Mouse (Mus musculus) hindbrain, embryonic 10.5 days (tissue): ENCODE data around the gene Samd4b. TPM values are rescaled to one million over a fixed set of nuclear protein-coding genes. Genes with fewer than 3 reads are reported as not detected.
"Not testable (repeated sequence)": the region's sequence is repeated elsewhere in the genome, so short reads cannot be mapped to it uniquely, and the experiment has no call there.

Experiments used
- DNase-seq: peaks from one replicate; pipeline ENCODE4 v3.0.0-alpha.2; 2017; ENCODE audit warnings: low spot score
- H3K27ac ChIP-seq: fragments of 300-500 bp; sonication (generic); 2 replicates; pipeline ENCODE4 v1.5.1; 2016; ENCODE audit warnings: mild to moderate bottlenecking, moderate library complexity
- H3K27me3 ChIP-seq: fragments of 300-500 bp; sonication (generic); 2 replicates; pipeline ENCODE4 v1.6.1; 2016; ENCODE audit warnings: mild to moderate bottlenecking; ENCODE audit not compliant: poor library complexity, insufficient read depth, severe bottlenecking
- H3K36me3 ChIP-seq: fragments of 300-500 bp; sonication (generic); 2 replicates; pipeline ENCODE4 v1.6.1; 2016; ENCODE audit warnings: mild to moderate bottlenecking, moderate library complexity
- H3K4me1 ChIP-seq: fragments of 300-500 bp; sonication (generic); replicated peaks from 2 replicates; pipeline ENCODE4 v1.6.1; 2016; ENCODE audit warnings: mild to moderate bottlenecking
- H3K4me3 ChIP-seq: fragments of 300-500 bp; sonication (generic); 2 replicates; pipeline ENCODE4 v1.5.1; 2016; ENCODE audit warnings: mild to moderate bottlenecking, moderate library complexity
- H3K9me3 ChIP-seq: fragments of 300-500 bp; sonication (generic); 2 replicates; pipeline ENCODE4 v1.6.1; 2016; ENCODE audit warnings: mild to moderate bottlenecking, moderate library complexity
- WGBS: fragments of 180-500 bp; shearing (Covaris S2); methylation state at CpG from one replicate; pipeline ENCODE4 v1.1.7; 2016; 5-methylcytosine and 5-hydroxymethylcytosine counted together
- polyA plus RNA-seq: library from polyadenylated mRNA; unstranded; fragments of >200 nt; fragmentation: Nextera tagmentation; extraction: Ambion mirVana; gene quantifications from 2 replicates; pipeline ENCODE4 v1.2.1, GENCODE M21; 2016

The Samd4b gene
- polyA plus RNA-seq, 1 experiment from 2014 or later, result 44.0 TPM

- WGBS, result 6% methylated on average over 5 of the region's 5 CpGs
These were observed 50.8 kb downstream of the Samd4b start, which contains the start of gene Nccrp1 for GRCm38 (mm10) chr7:28547154-28547553. Gene Nccrp1 (minus strand): TSS chr7:28547254.

GRCm38 (mm10) chr7:28546649-28547048 is 51.3 kb downstream of the Samd4b start:
- DNase-seq, result peak; percentile 27
- no peaks in the 10 kb centered on the region for H3K9me3 ChIP-seq
- WGBS, result 4% methylated on average over 22 of the region's 22 CpGs
- H3K27ac ChIP-seq, result 0 out of 2 replicates have a peak overlapping the region, but pooled peaks have one; percentile 23
- no peaks in the 10 kb centered on the region for H3K36me3 ChIP-seq
- H3K4me1 ChIP-seq, result peaks cover 43% of the 10 kb centered on the region
- peak overlapping the region; percentile 51 for H3K4me3 ChIP-seq
- H3K27me3 ChIP-seq, result peaks cover 50% of the 10 kb centered on the region

More at GRCm38 (mm10) chr7:28547154-28547553, 50.8 kb downstream of the Samd4b start, which contains the start of gene Nccrp1:
- Histone ChIP-seq H3K9me3 (0 out of 2 replicates have a peak, but pooled peaks cover under 1% of the 10 kb centered on the region), H3K4me3 (peak within 1 kb of the TSS; percentile 51), H3K27me3 (peaks cover 50% of the 10 kb centered on the region), H3K27ac (0 out of 2 replicates have a peak within 1 kb of the TSS, but pooled peaks have one; percentile 23), H3K36me3 (no peaks in the 10 kb centered on the region), H3K4me1 (peaks cover 43% of the 10 kb centered on the region)
- DNase-seq, result no peak

GRCm38 (mm10) chr7:28545891-28546210 is 52.1 kb downstream of the Samd4b start:
- 44% methylated on average over 7 of the region's 7 CpGs for WGBS
- Histone ChIP-seq H3K27me3 (peaks cover 50% of the 10 kb centered on the region), H3K4me1 (peaks cover 43% of the 10 kb centered on the region), H3K27ac (no peak overlapping the region), H3K36me3 (no peaks in the 10 kb centered on the region), H3K9me3 (no peaks in the 10 kb centered on the region), H3K4me3 (no peak overlapping the region)
- no peak for DNase-seq

GRCm38 (mm10) chr7:28545048-28545890 is 52.7 kb downstream of the Samd4b start:
- Histone ChIP-seq H3K27me3 (peaks cover 50% of the 10 kb centered on the region), H3K36me3 (no peaks in the 10 kb centered on the region), H3K4me3 (no peak overlapping the region), H3K9me3 (no peaks in the 10 kb centered on the region), H3K4me1 (peaks cover 43% of the 10 kb centered on the region), H3K27ac (no peak overlapping the region)
- WGBS, result 24% methylated on average over 14 of the region's 14 CpGs
- DNase-seq, result peak; percentile 45

GRCm38 (mm10) chr7:28544051-28544601 is 53.8 kb downstream of the Samd4b start:
- Histone ChIP-seq H3K27ac (peak overlapping the region; percentile 79), H3K9me3 (no peaks in the 10 kb centered on the region), H3K4me1 (peaks cover 43% of the 10 kb centered on the region), H3K27me3 (peaks cover 50% of the 10 kb centered on the region), H3K36me3 (no peaks in the 10 kb centered on the region), H3K4me3 (peak overlapping the region; percentile 49)
- WGBS, result 2% methylated on average over 25 of the region's 27 CpGs
- peak; percentile 58 for DNase-seq

GRCm38 (mm10) chr7:28540526-28540925 is 57.4 kb downstream of the Samd4b start, which contains the start of gene Sycn:
Gene Sycn (plus strand): TSS chr7:28540885.
- WGBS, result 81% methylated on average over 4 of the region's 4 CpGs
- H3K27me3 ChIP-seq, result peaks cover 23% of the 10 kb centered on the region

GRCm38 (mm10) chr7:28538886-28539285 is 59.1 kb downstream of the Samd4b start:
- DNase-seq, H3K36me3 ChIP-seq, H3K27ac ChIP-seq, H3K9me3 ChIP-seq, H3K4me1 ChIP-seq, H3K4me3 ChIP-seq, H3K27me3 ChIP-seq: not testable (repeated sequence)
- 90% methylated on average over 6 of the region's 6 CpGs for WGBS

More at GRCm38 (mm10) chr7:28540526-28540925, 57.4 kb downstream of the Samd4b start, which contains the start of gene Sycn:
- Histone ChIP-seq H3K27ac (no peak within 1 kb of the TSS), H3K9me3 (no peaks in the 10 kb centered on the region), H3K4me1 (peaks cover 22% of the 10 kb centered on the region), H3K36me3 (no peaks in the 10 kb centered on the region), H3K4me3 (no peak within 1 kb of the TSS)
- no peak for DNase-seq

GRCm38 (mm10) chr7:28532005-28532404 is 65.9 kb downstream of the Samd4b start:
- Histone ChIP-seq H3K36me3 (no peaks in the 10 kb centered on the region), H3K4me1 (peaks cover 9% of the 10 kb centered on the region; the same call in 1 of the 2 replicates), H3K4me3 (no peak overlapping the region), H3K9me3 (no peaks in the 10 kb centered on the region), H3K27ac (no peak overlapping the region), H3K27me3 (0 out of 2 replicates have a peak, but pooled peaks cover 6% of the 10 kb centered on the region)
- WGBS, result 74% methylated on average over 8 of the region's 8 CpGs
- no peak for DNase-seq

- H3K4me1 ChIP-seq, result peaks cover 9% of the 10 kb centered on the region; the same call in 1 of the 2 replicates
- H3K36me3 ChIP-seq, result no peaks in the 10 kb centered on the region
- peak; percentile 76 for DNase-seq
- H3K27ac ChIP-seq, result no peak overlapping the region
- no peaks in the 10 kb centered on the region for H3K9me3 ChIP-seq
- 7% methylated on average over 19 of the region's 19 CpGs for WGBS
- no peak overlapping the region for H3K4me3 ChIP-seq
- H3K27me3 ChIP-seq, result 0 out of 2 replicates have a peak, but pooled peaks cover 6% of the 10 kb centered on the region
These were observed 69.8 kb downstream of the Samd4b start for GRCm38 (mm10) chr7:28527922-28528719.

- H3K9me3 ChIP-seq, H3K27ac ChIP-seq, H3K4me1 ChIP-seq, DNase-seq, H3K36me3 ChIP-seq, H3K4me3 ChIP-seq, H3K27me3 ChIP-seq: not testable (repeated sequence)
- 74% methylated on average over 5 of the region's 6 CpGs for WGBS
These were observed 75.4 kb downstream of the Samd4b start, which contains the start of gene Ifnl3 for GRCm38 (mm10) chr7:28522536-28522935. Gene Ifnl3 (plus strand): TSS chr7:28522836.

GRCm38 (mm10) chr7:28511441-28511840 is 86.5 kb downstream of the Samd4b start:
- Histone ChIP-seq H3K9me3 (peaks cover 3% of the 10 kb centered on the region; the same call in 1 of the 2 replicates), H3K4me1 (no peaks in the 10 kb centered on the region), H3K27ac (no peak overlapping the region), H3K27me3 (no peaks in the 10 kb centered on the region), H3K36me3 (no peaks in the 10 kb centered on the region), H3K4me3 (no peak overlapping the region)
- 77% methylated on average over 8 of the region's 8 CpGs for WGBS
- no peak for DNase-seq

- H3K27ac ChIP-seq, DNase-seq, H3K9me3 ChIP-seq, H3K4me1 ChIP-seq, H3K36me3 ChIP-seq, H3K27me3 ChIP-seq, H3K4me3 ChIP-seq: not testable (repeated sequence)
- WGBS, result 69% methylated on average over 8 of the region's 8 CpGs
These were observed 87.5 kb downstream of the Samd4b start, which contains the start of gene Ifnl2 for GRCm38 (mm10) chr7:28510405-28510974. Gene Ifnl2 (minus strand): TSS chr7:28510455.
